Mouse (Mus musculus): ENCODE data around the gene Odf2.
"Not testable (repeated sequence)": the region's sequence is repeated elsewhere in the genome, so short reads cannot be mapped to it uniquely, and the experiment has no call there.

Gene Odf2

DNA sequence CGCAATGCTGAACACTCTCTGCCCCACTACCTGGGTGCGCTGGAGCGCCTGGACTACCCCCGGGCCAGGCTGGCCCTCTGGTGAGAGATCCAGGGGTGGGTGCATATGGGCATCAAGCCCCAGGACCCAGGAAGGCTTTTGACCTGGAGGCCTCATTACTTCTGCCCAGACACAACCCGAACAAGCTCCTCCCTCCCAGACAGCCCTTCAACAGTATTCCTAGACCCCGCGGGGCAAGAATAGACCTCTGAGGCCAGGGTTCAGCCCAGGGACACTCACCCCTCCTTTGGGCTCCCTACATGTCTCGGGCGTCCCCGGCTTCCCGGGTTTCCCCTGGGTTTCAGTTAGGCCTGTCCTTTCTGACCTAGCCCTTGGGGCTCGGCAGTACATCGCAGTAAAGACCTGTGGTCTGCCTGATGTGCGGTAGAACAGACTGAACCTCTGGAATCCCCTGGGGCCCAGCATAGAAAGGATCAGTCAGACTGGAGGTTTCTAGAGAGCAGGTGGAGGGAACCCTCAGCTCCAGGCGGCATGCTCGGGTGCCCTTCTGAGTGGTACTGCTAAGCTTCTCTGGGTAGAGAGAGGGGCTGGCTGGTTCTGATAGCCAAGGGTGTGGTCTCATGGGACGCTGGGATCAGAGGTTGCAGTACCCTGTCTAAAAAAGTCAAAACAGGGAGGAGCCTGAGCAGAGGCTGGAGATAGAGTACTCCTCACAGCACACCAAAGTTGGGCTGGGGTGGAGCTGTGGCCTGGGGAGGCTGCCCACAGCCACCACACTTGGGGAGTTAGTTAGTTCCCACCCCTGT lies 19.2 kb upstream of the Odf2 start:
- DNase-seq (ENCODE audit: low read depth, low spot score): no peak

DNA sequence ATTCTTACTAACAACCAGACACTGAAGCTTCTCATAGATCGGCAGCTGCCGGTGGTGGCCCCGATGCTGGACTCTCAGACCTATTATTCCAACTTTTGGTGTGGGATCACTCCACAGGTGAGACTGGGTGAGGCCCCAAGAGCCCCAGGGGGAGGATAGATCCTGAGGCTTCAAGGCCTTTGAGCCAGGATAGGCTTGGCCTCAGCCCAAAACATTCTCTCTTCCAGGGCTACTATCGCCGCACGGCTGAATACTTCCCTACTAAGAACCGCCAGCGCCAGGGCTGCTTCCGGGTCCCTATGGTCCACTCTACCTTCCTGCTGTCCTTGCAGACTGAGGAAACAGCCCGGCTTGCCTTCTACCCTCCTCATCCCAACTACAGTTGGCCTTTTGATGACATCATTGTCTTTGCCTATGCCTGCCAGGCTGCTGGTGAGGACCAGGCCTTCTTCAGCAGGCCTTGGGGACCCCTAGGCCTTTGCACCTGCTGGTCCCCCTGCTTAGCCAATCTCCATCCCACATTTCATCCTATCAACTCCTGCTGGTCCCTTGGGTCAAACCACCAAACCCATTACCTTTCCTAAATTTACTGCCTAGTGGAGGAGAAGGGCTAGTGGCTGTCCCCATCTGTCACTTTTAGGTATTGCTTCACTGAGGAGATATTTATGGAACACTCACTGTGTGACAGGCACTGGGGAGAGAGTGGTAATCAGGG lies 16.3 kb upstream of the Odf2 start:
- no peak for DNase-seq (ENCODE audit: low read depth, low spot score)

DNA sequence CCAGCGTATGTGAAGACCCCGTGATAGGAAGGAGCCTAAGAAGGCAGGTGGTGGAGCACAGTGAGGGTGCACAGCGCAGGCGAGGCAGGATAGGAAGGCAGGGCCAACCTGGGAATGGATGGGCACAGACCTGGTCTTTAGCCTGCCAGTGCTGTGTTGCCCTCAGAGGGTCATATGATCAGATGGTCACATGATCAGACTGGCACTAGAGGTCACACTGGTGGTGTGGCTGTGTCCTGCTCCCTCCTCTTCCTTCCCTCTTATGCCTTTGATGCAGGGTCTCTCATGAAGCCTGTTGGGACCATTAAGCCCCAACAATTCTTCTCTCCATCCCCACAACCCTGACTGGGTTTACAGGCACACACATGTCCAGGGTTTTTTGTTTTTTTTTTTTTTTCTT lies 15.2 kb upstream of the Odf2 start:
- DNase-seq (ENCODE audit: low read depth, low spot score): no peak

DNA sequence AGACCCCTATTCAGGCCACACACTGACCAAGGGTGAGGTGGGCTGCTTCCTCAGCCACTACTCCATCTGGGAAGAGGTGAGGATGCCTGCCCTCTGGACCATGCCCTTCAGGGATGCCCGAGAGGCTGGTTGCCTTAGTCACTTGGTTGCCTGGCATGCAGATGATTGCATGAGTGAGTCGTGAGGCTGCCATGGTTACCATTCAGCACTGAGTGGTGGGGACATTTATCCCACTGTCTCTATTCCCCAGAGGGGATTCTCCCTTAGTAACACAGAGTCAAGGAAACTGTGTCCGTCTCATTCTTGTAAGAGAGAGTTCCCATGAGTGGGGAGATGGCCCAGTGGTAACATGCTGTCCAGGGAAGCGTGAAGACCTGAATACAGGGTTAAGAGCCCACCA lies 11.0 kb upstream of the Odf2 start:
- no peak for DNase-seq (ENCODE audit: low read depth, low spot score)

DNA sequence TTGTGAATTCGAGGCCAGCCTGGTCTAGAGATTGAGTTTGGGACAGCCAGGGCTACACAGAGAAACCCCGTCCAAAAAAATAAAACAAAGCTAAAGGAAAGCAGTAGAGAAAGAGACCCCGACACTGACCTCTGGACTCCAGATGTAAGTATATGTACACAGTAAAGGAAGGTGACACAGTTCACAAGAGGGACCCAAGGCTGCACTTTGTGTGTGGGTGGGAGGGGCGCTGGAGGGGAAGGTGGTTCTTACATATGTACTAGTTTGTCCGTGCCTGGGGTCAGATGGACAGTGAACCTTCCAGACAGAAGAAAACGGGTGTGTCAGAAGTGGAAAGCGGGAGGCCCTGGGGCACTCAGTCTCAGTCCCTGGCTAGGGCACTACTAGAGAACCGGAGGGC lies 9.8 kb upstream of the Odf2 start:
- no peak for DNase-seq (ENCODE audit: low read depth, low spot score)

DNA sequence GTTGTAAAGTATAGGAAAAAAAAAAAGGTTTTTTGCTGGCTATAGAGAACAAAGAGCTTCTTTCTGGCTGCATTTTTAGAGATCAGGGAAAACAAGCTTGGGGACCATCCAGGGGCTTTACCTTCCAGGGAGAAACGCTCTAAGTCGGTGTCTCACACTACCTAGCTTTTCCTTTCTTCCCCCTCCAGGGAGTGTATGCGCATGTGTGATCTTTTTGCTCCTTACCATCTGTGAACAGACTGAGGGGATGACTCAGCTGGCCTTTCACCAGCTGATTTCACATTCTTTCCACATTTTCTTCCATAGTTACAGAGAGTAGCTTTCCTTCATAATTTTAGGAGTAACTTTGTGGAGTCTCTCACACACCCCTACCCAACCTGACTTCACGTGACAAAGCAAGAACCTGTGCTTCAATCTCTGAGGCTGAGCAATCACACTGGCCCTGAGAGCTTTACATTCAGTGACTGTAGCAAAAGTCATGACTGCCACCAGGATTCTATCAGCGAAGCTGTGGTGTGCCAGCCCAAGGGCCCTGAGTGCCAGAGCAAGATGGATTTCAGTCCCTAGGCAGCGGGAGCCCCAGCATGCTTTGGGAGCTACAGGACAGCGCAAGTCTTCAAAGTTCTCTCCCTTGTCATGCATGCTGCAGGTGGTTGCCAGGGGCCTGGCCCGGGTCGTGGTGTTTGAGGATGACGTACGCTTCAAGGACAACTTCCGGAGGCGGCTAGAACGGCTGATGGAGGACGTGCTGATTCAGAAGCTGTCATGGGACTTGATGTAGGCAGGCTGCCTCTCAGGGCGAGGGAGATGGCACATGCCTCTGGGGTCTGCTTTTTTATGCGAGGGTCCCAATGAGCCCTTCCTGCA lies 8.8 kb upstream of the Odf2 start:
- DNase-seq (ENCODE audit: low read depth, low spot score): peak; percentile 54

DNA sequence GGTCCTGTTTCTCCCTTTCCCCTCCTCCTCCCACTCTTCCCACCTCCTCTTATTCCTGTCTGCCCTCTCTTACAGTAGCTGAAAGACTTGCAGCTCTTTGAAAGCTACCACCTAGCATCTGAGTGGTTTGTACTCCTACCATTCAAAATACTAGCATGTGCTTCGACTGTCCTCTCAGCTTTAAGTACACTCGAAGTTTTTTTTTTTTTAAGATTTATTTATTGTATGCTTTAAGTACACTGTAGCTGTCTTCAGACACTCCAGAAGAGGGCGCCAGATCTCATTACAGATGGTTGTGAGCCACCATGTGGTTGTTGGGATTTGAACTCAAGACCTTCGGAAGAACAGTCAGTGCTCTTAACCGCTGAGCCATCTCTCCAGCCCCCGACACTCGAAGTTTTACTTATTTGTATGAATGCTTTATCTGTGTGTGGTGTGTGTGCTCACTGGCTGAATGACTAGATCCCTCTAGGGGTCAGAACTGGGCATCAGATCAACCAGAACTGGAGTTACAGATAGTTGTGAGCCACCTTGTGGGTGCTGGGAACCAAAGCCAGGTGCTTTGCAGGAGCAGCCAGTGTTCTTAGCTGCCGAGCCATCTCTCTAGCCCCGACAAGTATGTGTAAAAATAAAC lies 2.2 kb upstream of the Odf2 start:
- DNase-seq (ENCODE audit: low read depth, low spot score): not testable (repeated sequence)

DNA sequence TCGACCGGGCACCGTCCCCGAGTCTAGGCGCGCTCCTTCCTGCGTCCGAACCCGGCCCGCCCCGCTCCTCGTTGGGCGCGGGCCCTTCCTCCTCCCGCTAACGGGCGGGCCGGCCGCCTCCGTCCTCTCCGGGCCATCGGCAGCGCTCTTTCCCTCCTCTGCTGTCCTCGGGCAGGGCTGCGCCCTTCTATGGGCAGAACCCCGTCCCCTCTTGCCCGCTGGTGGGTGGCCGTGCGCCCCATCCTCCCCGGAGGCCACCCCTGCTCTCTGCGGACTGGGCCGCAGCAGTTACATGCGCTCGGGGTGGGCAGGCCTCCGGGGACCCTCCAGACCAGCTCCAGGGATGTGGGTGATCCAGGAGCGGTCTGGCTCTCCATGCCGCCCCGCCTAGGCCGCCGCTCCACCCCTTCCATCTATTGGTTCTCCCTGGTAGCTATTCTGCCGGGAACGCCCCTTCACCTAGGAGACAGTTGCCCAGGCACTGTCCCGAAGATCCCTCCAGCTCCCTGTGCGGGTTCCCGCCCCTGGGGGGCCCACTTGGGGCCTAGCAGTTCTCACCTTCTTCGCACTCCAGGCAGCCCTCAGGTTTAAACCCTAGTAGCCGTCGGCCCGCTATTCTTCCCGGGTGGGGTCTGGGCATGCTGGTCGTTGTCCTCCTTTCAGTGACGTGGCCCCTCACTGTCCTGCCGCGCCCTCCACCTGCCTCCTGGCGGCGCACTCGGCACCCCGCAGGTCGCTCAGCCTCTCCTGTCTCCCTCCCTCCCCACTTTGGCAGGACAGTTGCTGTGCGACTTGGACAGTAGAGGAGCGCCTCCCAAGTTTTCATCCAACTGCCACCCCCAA lies 1.2 kb downstream of the Odf2 start:
- DNase-seq (ENCODE audit: low read depth, low spot score): peak; percentile 55

DNA sequence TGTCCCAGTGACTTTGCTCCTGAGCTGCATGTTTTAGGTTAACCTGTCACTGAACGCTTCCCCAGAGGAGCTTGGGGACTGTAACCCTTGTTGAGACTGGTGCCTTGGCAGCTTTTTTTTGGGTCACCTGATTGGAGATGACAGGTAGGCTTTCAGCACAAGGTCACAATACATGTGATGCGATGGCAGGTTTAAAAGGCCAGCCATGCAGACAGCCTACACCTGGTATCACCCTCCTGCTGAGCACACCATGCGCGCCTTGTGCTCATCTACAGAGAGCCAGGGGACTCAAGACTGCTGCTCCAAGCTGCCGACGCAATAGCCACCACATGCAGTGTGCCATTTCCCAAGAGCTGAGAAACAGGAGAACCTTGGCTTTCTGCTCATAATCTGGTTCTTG lies 2.8 kb downstream of the Odf2 start:
- no peak for DNase-seq (ENCODE audit: low read depth, low spot score)

DNA sequence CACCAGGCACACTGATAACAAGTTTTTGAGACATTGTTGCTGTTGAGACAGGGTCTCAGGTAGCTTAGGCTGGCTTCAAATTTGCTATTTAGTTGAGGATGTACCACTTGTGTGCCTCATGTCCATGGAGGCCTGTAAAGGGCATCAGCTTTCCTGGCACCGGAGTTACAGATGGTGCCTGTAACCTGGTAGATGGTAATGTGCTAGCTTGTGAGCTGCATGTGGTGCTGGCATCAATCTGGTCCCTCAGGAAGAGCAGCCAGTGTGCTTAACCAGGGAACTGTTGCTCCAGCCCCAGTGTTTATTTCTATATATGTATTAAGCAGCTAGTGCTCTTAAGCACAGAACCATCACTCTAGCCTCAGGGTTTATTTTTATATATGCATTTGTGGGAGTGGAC lies 7.0 kb downstream of the Odf2 start:
- DNase-seq (ENCODE audit: low read depth, low spot score): no peak

DNA sequence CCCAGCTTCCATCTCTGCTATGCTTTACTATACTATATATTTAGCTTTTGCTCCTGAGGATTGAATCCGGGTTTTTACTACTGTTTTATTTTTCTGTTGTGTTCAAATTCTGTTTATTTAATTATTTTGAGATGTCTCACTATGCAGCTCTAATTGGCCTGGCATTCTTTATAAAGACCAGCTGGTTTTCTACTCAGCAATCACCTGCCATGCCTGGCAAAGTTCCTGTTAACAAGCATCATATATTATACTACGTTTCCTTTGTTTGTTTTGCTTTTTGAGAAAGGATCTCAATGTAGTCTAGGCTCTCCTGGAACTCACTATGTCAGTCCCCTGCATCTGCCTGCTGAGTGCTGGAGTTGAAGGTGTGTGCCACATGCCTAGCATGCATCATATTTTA lies 8.3 kb downstream of the Odf2 start:
- no peak for DNase-seq (ENCODE audit: low read depth, low spot score)

DNA sequence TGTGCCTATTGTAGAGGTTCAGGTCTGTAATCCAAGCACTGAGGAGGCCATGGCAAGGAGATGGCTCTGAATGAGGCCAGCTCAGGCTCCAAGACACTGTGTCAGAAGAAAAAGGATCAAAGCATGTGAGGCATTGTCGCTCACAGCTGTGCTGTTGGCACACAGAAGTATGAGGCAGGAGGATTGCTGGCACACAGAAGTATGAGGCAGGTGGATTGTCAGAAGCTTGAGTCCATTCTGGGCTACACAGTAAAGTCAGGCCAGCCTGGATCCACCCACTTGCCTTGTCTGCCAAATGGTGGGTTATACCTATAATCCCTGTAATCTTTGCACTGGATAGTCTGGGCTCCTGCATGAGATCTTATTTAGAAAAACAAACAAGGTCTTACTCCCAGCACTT lies 9.1 kb downstream of the Odf2 start:
- no peak for DNase-seq (ENCODE audit: low read depth, low spot score)

DNA sequence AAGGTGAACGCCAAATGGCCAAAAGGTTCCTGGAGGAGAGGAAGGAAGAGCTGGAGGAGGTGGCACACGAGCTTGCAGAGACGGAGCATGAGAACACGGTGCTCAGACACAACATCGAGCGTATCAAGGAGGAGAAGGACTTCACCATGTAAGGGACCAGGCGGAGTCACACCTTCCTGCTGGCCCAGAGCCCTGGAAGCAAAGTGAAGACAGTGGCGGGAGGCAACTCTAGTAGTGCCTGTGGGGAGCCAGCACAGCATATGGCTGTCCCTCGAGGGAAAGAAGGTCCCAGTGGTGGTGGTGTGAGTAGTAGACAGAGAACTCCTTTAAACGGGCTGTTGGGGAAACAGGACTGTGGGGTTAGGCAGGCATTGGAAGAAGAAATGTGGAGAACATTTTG lies 13.2 kb downstream of the Odf2 start:
- DNase-seq (ENCODE audit: low read depth, low spot score): no peak

DNA sequence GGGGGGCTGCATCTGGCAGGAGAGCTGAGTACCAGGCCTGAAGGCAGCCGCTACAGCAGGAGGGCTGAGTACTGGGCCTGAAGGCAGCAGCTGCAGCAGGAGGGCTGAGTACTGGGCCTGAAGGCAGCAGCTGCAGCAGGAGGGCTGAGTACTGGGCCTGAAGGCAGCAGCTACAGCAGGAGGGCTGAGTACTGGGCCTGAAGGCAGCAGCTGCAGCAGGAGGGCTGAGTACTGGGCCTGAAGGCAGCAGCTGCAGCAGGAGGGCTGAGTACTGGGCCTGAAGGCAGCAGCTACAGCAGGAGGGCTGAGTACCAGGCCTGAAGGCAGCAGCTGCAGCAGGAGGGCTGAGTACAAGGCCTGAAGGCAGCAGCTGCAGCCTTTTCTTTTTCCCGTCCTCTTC lies 19.1 kb downstream of the Odf2 start:
- DNase-seq (ENCODE audit: low read depth, low spot score): not testable (repeated sequence)

DNA sequence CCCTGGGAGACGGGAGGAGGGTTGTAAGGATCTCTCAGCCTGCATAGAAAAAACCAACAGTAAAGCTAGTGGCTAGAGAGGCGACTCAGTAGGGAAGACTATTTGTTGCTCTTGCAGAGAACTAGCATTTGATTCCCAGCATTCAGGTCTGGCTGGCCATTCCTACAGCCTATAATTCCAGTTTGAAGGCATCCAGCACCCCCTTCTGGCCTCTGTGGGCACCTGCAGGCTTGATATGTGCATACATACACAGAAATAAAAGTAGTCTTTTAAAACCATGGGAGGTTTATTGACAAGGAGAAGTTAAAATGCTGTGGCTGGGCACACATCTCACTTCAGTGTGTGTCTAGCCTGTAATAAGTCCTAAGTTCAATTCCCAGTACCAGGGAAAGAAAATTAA lies 21.0 kb downstream of the Odf2 start:
- DNase-seq (ENCODE audit: low read depth, low spot score): no peak

DNA sequence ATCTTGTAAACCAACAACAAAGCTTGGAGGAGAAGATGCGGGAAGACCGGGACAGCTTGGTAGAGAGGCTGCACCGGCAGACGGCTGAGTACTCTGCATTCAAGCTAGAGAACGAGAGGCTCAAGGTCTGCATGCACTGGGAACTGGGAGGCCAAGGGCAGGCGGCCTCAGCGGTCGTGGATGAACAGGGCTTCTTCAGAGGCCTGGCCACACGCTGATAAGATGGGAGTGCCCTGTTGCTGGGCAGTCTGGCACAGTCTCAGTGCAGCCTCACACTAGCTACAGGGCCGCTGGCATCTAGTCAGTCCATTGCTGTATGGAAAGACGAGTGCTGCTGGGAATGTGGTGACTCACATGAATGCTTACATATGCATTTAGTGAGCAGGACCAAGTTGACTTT lies 28.6 kb downstream of the Odf2 start:
- no peak for DNase-seq (ENCODE audit: low read depth, low spot score)

DNA sequence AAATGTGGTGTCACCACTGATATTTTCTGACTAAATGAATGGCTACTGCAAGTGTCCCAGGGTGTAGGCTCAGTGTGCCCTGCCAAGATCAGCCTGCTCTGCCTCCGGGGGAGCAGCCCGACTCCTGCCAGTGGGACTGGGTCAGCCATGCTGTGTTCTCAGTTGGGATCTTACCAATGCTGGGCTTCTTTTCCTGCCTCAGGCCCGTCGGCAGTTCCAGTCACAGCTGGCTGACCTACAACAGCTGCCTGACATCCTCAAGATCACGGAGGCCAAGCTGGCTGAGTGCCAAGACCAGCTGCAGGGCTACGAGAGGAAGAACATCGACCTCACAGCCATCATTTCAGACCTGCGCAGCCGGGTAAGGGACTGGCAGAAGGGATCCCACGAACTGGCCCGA lies 33.0 kb downstream of the Odf2 start:
- DNase-seq (ENCODE audit: low read depth, low spot score): no peak

DNA sequence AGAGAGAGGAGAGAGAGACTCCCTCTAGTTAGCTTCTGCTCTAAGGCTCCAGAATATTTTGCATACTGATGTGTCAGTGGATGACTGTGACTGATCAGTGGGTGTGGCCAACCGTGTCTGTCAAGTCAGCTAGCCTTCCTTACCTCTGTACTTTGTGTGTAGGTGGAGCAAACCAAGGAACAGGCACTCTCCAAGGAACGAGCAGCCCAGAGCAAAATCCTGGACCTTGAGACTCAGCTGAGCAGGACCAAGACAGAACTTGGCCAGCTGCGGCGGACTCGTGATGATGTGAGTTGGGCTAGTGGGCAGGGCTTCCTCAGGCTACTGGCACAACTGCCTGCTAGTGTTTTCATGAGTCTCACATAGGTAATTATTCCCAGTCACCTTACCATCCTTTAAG lies 37.5 kb downstream of the Odf2 start:
- no peak for DNase-seq (ENCODE audit: low read depth, low spot score)

DNA sequence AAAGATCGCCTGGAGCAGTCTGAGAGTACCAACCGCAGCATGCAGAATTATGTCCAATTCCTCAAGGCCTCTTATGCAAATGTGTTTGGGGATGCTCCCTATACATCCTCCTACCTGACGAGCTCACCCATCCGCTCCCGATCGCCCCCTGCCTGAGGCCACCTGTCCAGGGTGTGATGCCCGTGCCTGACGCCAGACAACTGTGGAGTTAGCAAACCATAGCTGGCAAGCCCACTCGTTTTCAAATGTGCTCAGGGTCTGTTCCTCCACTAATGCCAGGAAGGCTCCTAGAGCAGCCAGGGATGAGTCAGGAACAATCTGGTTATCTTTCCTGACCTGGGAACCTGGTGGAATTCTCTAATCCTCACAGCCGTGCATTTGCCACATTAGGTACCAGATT lies 41.5 kb downstream of the Odf2 start:
- DNase-seq (ENCODE audit: low read depth, low spot score): no peak

DNA sequence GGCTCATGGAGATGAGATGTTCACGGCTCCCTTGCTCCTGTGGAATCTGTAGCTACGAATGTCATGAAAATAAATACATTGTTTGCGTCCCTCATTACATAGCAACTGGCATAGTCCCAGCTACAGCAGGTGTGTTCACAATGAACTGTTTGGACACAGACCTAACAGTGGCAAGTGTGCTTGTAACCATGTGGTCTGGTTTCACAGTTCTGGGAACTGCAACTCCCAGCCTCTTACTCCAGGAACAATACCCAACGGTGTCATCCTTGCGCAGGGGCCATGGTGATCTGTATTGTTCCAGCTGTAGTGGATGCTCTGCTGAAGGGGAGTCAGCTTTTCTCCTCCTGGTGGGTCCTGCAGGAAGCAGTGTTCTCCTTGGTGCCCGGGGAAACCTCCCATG lies 42.2 kb downstream of the Odf2 start:
- DNase-seq (ENCODE audit: low read depth, low spot score): no peak

Measured in telencephalon, adult 2 months (tissue).